Mouse (Mus musculus) limb, embryonic 12.5 days (tissue): ENCODE measurements around the gene Cmpk1. TPM values are rescaled to one million over a fixed set of nuclear protein-coding genes. Genes with fewer than 3 reads are reported as not detected.
A peak's percentile ranks its signal among the peaks of the same experiment; 100 is the strongest.

ENCODE experiments used
- ATAC-seq: fragments of 200-750 bp; cut with Nextera tagmentation; 2 replicates; pipeline ENCODE4 v1.8.0; 2017; ENCODE audit warnings: low read depth, moderate TSS enrichment; ENCODE audit not compliant: insufficient number of reproducible peaks, insufficient read depth, low FRiP score, low TSS enrichment
- H3K27ac ChIP-seq: fragments of 300-500 bp; sonication (generic); 2 replicates; pipeline ENCODE4 v1.5.1; 2016; ENCODE audit warnings: mild to moderate bottlenecking, moderate library complexity
- H3K27me3 ChIP-seq: fragments of 300-500 bp; sonication (generic); 2 replicates; pipeline ENCODE4 v1.6.1; 2016; ENCODE audit warnings: mild to moderate bottlenecking, moderate library complexity
- H3K36me3 ChIP-seq: fragments of 300-500 bp; sonication (generic); 2 replicates; pipeline ENCODE4 v1.6.1; 2016; ENCODE audit warnings: mild to moderate bottlenecking, moderate library complexity
- H3K4me1 ChIP-seq: fragments of 300-500 bp; sonication (generic); replicated peaks from 2 replicates; pipeline ENCODE4 v1.6.1; 2016
- H3K4me2 ChIP-seq: fragments of 300-500 bp; sonication (generic); 2 replicates; pipeline ENCODE4 v1.6.1; 2016; ENCODE audit warnings: mild to moderate bottlenecking, moderate library complexity
- H3K4me3 ChIP-seq: fragments of 300-500 bp; sonication (generic); replicated peaks from 2 replicates; pipeline ENCODE4 v1.5.1; 2016; ENCODE audit warnings: mild to moderate bottlenecking
- H3K9ac ChIP-seq: fragments of 300-500 bp; sonication (generic); replicated peaks from 2 replicates; pipeline ENCODE4 v1.6.1; 2016; ENCODE audit warnings: mild to moderate bottlenecking, moderate library complexity
- H3K9me3 ChIP-seq: fragments of 300-500 bp; sonication (generic); 2 replicates; pipeline ENCODE4 v1.6.1; 2016; ENCODE audit warnings: mild to moderate bottlenecking, moderate library complexity
- WGBS: fragments of 180-500 bp; shearing (Covaris S2); methylation state at CpG from one replicate; pipeline ENCODE4 v1.1.7; 2016; 5-methylcytosine and 5-hydroxymethylcytosine counted together
- polyA plus RNA-seq: library from polyadenylated mRNA; unstranded; fragments of >200 nt; fragmentation: Nextera tagmentation; extraction: Ambion mirVana; gene quantifications from 2 replicates; pipeline ENCODE4 v1.2.1, GENCODE M21; 2016

Gene Cmpk1
- polyA plus RNA-seq, 1 experiment from 2014 or later, result 81.8 TPM

DNA sequence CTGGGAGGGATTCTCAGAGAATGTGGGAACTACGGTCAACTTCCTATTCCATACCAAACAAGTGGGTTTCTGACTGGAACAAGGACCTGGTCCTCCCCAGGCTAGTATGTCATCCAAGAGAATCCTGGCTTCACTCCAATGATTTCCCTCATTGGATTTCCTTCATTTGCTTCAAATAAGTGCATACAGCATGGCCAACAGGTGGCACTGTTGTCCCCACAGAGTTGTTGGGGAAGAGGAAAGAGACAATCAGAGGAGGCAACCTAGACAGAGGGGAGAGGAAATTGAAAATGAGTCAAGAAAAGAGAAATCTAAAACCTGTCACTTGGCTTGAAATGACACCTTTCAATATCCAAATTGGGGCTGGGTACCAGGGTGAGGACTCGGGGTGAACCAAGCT, 70.0 kb downstream of the Cmpk1 start:
- ATAC-seq, result no peak
- Histone ChIP-seq H3K27me3 (peaks cover 89% of the 10 kb centered on the region), H3K36me3 (no peaks in the 10 kb centered on the region), H3K27ac (no peak overlapping the region), H3K4me1 (peaks cover 10% of the 10 kb centered on the region), H3K4me2 (no peak overlapping the region), H3K4me3 (no peak overlapping the region), H3K9me3 (no peaks in the 10 kb centered on the region), H3K9ac (no peak overlapping the region)
- WGBS, result 48% methylated on average over 2 of the region's 2 CpGs

- WGBS, result 38% methylated on average over 4 of the region's 4 CpGs
- Histone ChIP-seq H3K27me3 (peaks cover 91% of the 10 kb centered on the region), H3K27ac (no peak overlapping the region), H3K36me3 (no peaks in the 10 kb centered on the region), H3K9ac (no peak overlapping the region), H3K9me3 (no peaks in the 10 kb centered on the region), H3K4me2 (no peak overlapping the region), H3K4me3 (no peak overlapping the region), H3K4me1 (peaks cover 10% of the 10 kb centered on the region)
- ATAC-seq, result no peak
These were observed 71.0 kb downstream of the Cmpk1 start for GRCm38 (mm10) chr4:114916056-114916455.

DNA sequence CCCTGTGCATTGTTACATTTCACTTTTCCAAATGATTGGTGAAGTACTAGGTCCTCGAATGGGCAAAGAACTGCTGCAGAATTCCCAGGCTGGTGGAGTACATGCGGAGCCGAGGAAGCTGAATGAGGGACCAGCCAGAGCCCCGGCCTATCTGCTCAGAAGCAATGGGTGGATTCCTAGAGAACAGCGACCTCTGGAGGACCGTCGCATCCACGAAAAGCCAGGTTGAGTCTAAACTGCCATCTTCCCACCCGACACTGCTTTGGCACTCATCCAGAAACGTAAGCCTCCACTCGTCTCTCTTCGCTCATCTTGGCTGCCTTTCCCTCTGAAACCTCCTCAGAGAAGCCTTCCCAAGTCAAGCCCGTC, 73.5 kb downstream of the Cmpk1 start:
- Histone ChIP-seq H3K36me3 (no peaks in the 10 kb centered on the region), H3K9ac (no peak overlapping the region), H3K4me1 (peaks cover 18% of the 10 kb centered on the region), H3K9me3 (no peaks in the 10 kb centered on the region), H3K4me2 (no peak overlapping the region), H3K4me3 (no peak overlapping the region), H3K27me3 (peaks cover 98% of the 10 kb centered on the region), H3K27ac (no peak overlapping the region)
- no peak for ATAC-seq
- under 1% methylated on average over 13 of the region's 13 CpGs for WGBS

DNA sequence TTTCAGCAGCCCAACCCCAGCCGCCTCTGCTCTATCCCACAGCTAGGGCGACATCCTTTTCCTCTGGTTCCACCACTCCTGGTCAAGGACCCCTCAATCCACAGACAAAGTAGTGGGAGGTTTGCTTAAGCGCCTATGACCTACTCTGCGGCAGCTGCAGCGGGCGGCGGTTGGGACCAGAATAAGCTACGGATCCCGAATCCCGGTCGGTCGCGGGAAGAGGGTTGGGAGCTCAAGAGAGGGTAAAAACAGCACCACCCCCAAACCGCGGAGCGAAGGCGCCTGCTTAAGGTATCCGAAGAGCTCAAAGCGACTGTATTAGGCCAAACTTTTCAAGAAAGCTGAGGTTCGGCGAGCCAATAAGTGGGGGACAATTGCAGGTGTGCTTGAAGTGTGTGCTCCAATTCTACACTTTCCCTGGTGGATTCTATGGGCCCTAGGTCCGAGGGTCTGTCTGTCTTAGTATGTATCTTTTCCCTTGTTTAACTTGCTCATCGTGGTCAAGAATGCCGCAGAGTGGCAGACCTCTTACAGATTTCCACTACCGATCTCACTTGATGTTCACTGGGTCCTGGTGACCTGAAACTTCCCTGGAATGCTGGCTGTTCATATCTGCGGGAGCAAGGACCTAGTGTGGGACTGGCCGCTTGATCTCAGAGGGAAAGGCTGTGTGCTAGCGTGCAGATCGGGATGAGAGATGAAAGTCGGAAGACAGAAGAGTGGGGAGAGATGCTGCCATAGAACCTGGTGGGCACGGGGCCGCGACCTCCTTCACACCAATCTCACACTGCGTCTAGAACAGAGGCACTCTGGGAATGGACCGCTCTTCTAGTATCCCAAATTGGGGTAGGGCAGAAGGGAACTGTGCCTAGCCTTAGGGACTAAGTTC, 74.1 kb downstream of the Cmpk1 start:
- Histone ChIP-seq H3K4me1 (peaks cover 23% of the 10 kb centered on the region), H3K36me3 (no peaks in the 10 kb centered on the region), H3K27ac (no peak overlapping the region), H3K9ac (no peak overlapping the region), H3K9me3 (no peaks in the 10 kb centered on the region), H3K4me2 (peak overlapping the region; percentile 24; the same call in 1 of the 2 replicates), H3K27me3 (peaks cover 98% of the 10 kb centered on the region), H3K4me3 (peak overlapping the region; percentile 15)
- ATAC-seq, result no peak
- WGBS, result 2% methylated on average over 35 of the region's 35 CpGs

GRCm38 (mm10) chr4:114909602-114910484, 77.2 kb downstream of the Cmpk1 start:
- Histone ChIP-seq H3K9me3 (no peaks in the 10 kb centered on the region), H3K4me3 (peak overlapping the region; percentile 51), H3K36me3 (no peaks in the 10 kb centered on the region), H3K4me2 (peak overlapping the region; percentile 73), H3K27me3 (peaks cover 99% of the 10 kb centered on the region), H3K27ac (no peak overlapping the region), H3K9ac (peak overlapping the region; percentile 60), H3K4me1 (peaks cover 31% of the 10 kb centered on the region)
- WGBS, result 2% methylated on average over 20 of the region's 20 CpGs
- no peak for ATAC-seq

Other genes starting within 250 kb of the Cmpk1 start
- not detected in 2 replicates for gene Gm12830, start 165.5 kb downstream of the Cmpk1 start, polyA plus RNA-seq
- 1.4 and 1.9 TPM in 2 replicates for gene Foxd2, start 78.4 kb downstream of the Cmpk1 start, polyA plus RNA-seq
- not detected in 2 replicates for gene Foxe3, start 61.2 kb downstream of the Cmpk1 start, polyA plus RNA-seq
- gene Stil, start 12.9 kb upstream of the Cmpk1 start, polyA plus RNA-seq, result 16.9 and 20.3 TPM in 2 replicates
- 1.4 and 1.9 TPM in 2 replicates for gene Tal1, start 69.2 kb upstream of the Cmpk1 start, polyA plus RNA-seq
- gene Pdzk1ip1, start 101.5 kb upstream of the Cmpk1 start, polyA plus RNA-seq, result 9.3 and 11.2 TPM in 2 replicates
- gene Cyp4x1, start 147.0 kb upstream of the Cmpk1 start, polyA plus RNA-seq, result not detected in 2 replicates